Mouse (Mus musculus): ENCODE results near the gene Ranbp3. TPM values are rescaled to one million over a fixed set of nuclear protein-coding genes. Genes with fewer than 3 reads are reported as not detected.
A peak's percentile ranks its signal among the peaks of the same experiment; 100 is the strongest.

Ranbp3 gene
- total RNA-seq, 2 experiments from 2014 or later, result 34.3 to 72.8 TPM

DNA sequence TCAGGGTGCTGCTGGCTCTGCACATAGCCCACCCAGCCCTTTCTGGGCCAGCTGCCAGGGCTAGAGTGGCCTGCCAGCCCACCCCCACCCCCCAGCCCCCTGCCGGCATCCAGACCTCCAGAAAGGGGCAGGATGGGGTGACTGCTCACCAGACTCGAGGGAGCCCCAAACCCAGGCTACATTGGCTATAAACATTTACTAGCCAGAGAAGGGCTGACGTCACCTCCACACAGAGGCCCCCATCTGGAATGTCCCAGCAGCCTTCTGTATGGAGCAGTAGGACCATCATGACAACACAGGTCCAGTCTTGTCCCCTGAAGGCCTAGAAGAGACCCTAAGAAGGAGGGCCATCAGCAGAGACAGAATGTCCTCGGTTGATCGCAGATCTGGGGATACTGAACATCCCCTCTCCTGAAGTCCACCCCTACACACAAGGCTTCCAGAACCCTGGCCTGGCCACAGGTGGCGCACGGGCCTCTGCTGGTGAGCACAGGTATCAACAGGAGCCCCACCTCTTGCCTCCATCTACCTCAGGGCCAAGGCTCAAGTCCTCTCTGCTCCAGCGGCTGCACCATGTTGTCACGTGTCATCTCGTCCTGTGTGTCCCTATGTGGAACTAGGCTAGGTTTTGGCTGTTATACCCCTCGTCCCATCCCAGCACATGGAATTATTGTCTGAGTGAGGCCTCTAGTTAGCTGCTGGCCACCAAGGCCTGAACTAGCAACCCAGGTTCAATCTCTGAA, 50.5 kb downstream of the Ranbp3 start:
- ATAC-seq (replicated peaks; ENCODE audit: poor library complexity), result peak; percentile 23; the same call in 1 of the 2 replicates

GRCm38 (mm10) chr17:56727029-56727649, 54.0 kb downstream of the Ranbp3 start:
- ATAC-seq (replicated peaks; ENCODE audit: poor library complexity), result no peak

DNA sequence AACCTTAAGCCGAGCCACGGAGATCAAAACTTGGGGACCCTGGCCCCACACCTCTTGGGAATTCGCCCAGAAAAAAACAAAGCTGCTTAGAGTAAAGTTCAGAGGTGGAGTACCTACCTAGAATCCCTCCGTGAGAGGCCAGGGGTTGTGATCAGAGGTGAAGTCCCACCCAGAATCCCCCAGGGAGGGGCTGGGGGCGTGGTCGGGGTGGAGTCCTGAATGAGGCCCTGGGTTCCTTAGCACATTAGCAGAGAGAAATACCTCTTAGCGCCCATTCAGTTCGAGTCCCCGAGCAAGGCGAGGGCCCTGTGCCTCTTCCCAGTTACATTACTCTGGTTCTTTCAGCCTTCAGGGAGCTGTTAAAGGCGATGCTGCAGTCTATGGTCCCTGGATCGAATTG, 54.6 kb downstream of the Ranbp3 start:
- no peak for ATAC-seq (replicated peaks; ENCODE audit: poor library complexity)

DNA sequence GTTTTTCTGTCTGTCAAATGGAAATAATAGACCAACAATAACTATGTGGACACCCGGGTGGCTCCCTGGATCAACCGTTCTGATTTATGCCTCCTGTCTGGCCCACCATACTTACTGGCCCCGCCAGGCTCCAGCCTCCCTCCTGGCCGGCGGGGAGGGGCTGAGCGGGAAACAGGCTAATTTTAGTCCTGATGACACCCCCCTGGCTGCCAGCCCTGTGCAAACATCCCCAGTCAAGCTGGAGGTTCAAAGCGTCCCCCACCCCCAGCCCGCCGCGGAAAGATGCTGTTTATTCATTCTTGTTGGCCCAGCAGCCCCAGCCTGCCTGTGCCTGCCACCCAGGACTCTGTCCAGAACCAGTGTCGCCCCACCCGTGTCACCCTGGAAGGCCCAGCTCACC, 55.0 kb downstream of the Ranbp3 start:
- ATAC-seq (replicated peaks; ENCODE audit: poor library complexity), result no peak

GRCm38 (mm10) chr17:56729151-56729550, 56.1 kb downstream of the Ranbp3 start:
- ATAC-seq (replicated peaks; ENCODE audit: poor library complexity), result no peak

- no peak for ATAC-seq (replicated peaks; ENCODE audit: poor library complexity)
These were observed 56.6 kb downstream of the Ranbp3 start for GRCm38 (mm10) chr17:56729656-56730055.

- ATAC-seq (replicated peaks; ENCODE audit: poor library complexity), result peak; percentile 70
These were observed 63.4 kb downstream of the Ranbp3 start for GRCm38 (mm10) chr17:56736534-56736933.

GRCm38 (mm10) chr17:56738221-56738620, 65.1 kb downstream of the Ranbp3 start:
- no peak for ATAC-seq (replicated peaks; ENCODE audit: poor library complexity)

DNA sequence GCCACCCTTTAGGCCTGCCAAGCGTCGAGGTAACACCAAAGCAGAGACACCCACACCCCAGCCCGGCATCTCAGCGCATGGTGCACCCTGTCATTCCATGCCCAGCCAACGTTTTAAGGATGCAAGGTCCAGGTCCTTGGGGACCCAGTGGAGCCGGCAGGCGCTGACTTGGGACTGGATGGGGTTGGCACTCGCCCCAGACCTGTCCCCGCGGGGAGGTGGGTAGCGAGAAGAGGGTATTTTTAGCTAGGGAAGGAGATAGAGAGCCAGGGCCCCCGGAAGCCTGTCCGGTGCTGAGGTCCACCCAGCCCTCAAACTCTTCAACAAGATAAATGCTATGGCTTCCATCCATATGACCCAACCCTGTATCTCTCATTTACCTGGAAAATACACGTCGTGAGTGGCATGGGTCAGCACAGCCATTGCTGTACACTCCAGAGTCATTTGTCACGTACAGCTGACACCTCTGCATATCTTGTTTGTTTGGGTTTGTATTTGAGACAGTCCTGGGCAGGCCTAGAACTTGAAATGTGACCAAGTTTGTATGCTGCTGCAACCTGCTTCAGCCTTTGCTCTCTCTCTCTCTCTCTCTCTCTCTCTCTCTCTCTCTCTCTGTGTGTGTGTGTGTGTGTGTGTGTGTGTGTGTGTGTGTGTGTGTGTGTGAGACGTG, 67.2 kb downstream of the Ranbp3 start:
- ATAC-seq (replicated peaks; ENCODE audit: poor library complexity), result no peak

DNA sequence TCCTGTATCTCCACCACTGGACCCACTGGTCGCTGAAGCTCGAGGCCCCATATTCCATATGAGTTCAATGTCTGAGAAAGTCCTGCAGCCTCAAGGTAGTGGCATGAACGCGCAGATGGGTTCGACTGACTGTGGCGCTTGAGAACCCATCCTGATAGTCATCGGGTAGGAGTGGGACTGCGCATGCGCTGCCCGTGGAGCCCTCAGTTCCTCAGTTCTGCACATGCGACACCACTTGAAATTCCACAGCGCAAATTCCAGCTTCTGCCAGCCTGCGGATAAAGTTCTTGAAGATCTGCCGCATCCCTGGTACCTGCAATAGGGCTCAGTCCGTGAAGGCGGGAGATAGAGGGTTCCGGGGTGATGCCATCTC, 67.7 kb downstream of the Ranbp3 start:
- ATAC-seq (replicated peaks; ENCODE audit: poor library complexity), result no peak

DNA sequence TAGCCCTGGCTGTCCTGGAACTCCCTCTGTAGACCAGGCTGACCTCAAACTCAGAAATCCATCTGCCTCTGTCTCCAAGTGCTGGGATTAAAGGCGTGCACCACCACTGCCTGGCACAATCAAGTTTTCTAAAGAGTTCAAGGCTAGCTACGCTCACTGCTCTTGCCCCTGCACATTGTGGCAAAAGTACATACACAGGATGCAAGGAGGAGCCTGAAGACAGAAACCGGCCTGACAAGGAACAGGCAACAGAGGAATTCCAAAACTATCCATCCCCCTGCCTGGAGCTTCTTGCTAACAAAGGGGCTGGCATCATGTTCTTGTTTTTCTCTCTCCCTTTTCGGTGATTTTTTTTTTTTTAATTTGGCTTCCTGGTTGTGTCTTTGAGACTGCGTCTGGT, 71.1 kb downstream of the Ranbp3 start:
- ATAC-seq (replicated peaks; ENCODE audit: poor library complexity), result no peak

DNA sequence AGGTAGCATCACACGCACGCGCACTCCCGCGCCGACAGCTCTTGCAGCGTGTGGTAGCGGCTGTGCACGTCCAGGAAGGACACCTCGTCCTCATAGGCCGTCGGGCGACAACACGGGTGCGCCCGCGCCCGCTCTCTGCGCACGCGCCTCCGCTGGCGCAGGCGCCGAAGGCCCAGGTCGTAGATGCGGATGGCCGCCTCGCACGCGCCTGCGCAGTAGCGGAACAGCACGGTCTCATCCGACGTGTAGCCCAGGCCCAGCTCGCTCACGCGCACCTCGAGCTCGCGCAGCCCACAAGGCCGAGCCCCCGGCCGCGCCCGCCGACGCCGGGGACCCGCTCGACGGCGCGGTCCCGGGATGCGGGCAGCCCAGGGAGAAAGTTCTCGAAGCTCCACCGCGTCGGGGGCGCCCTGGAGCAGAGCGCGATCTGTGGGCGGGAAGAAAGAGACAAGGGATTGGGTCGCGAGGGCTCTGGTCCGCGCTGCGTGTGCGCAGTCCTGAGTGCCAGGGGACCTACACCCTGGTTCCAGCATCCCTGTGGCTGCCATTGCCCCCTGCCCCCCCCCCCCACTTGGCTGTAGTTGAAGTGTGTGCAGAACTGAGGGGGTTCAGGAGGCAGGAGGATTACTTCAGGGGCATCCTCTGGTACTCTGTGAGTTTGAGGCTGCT, 78.4 kb downstream of the Ranbp3 start:
- ATAC-seq (replicated peaks; ENCODE audit: poor library complexity), result peak; percentile 15; the same call in 1 of the 2 replicates

DNA sequence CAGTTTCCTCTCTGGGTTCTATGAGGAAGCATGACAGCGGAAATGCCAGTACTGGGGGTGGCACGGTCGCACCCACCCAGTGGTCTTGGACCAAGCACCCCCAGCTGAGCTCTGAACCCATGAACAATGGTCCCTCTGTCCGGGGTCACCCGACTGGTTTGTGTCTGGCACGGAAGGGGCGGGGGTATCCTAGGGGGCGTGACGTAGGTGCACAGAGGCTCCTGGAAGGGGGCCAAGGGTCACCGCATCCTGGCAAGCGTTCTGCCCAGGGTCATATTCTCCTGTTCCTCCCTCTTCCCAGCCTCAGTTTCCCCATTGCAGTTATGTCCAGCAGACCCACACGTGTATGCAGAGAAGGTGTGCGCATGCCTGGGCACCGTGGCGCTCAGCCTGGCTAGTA, 80.4 kb downstream of the Ranbp3 start:
- no peak for ATAC-seq (replicated peaks; ENCODE audit: poor library complexity)

DNA sequence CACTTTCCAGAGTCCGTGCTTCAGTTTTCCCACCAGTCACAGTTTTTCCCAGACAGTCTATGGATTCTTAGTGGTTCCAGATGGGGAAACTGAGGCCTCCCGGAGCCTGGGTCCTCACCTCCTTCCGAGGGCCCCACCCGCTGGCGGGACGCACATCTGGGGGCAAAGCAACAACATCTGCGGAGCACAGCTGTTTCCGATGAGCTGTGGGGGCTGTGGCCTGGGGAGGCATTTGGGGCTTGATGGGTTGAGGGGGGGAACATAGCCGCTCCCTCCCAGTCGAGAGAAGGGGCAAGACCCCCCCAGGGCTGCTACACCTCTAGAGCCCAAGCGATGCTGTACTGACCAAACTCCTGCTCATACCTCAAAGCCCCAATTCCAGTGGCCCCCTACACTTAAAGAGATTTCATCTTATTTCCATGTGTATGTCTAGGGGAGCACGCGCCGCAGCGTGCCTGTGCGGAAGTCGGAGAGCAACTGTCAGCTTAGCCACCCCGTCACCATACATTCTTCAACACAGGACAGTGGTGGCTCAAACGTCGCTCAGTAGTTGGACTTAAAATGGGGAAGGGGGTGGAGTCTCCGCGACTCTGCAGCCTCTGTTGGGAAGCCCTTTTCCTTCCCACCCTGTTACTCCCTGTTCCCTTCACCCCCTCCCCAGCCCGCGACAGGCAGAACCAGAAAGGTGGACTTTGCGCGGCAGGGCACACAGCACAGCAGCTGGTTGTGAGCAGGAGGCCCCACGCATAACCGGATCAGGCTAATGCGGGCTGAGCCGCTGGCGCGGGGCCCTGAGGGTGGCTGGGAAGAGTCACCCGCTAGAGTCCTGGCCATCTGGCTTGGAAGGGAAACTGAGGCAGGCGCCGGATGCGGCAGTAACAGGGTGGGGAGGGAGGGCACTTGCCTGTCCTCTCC, 81.4 kb downstream of the Ranbp3 start:
- peak; percentile 53 for ATAC-seq (replicated peaks; ENCODE audit: poor library complexity)

DNA sequence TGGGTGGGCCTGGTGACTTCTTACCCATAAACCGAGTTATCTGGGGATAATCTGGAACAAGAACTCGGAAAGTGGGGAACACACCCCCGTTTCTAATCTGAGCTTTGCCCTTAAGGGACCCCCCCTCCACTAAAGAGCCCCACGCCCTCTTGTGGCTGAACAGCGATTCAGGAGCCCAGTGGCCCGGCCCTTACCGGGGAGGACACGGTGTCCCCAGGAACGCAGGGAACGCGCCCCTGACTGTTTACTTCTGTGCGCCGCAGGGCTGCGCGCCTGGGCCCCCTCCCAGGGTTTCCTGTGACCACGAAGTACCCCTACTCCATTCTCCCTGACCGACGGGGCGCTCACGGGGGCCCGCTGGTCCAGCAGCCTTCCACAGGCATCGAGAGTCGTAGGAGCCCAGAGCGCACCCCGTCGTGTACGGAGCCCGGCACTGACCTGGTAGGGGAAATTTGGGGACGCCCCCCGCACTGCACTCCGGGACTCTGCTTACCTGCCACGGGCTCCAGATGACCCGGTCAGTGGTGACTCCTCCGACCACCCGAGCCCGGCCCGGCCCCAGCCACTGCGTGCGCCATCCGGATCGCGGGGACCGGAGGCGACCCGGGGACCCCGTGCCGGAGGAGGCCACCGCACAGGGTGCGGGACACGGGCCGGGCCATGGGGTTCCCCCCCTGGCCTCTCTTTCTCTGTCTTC, 83.8 kb downstream of the Ranbp3 start:
- ATAC-seq (replicated peaks; ENCODE audit: poor library complexity), result no peak

GRCm38 (mm10) chr17:56757416-56758123, 84.5 kb downstream of the Ranbp3 start, which contains the start of gene Nrtn:
TSS of gene Nrtn (minus strand) at chr17:56757530.
- ATAC-seq (replicated peaks; ENCODE audit: poor library complexity), result peak; percentile 54

- ATAC-seq (replicated peaks; ENCODE audit: poor library complexity), result peak; percentile 37
These were observed 85.0 kb downstream of the Ranbp3 start for GRCm38 (mm10) chr17:56758132-56758531.

DNA sequence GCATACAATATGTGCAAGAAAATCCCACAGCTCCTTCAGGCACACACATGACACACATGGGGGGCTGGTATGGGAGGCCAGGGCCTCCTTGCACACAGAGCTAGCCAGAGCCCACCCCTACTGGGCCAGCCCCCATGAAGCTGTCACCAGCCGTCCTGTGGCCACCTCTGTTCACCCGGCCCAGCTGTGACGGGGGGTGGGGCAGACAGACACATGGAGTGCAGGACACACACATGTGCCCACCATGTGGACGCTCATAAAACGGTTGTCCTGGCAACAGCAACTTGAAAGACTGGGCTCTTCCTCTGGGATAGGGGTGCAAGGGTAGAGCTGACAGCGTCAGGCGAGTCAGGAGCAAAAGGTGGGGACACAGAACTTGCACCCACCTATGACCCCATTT, 86.2 kb downstream of the Ranbp3 start:
- ATAC-seq (replicated peaks; ENCODE audit: poor library complexity), result no peak

DNA sequence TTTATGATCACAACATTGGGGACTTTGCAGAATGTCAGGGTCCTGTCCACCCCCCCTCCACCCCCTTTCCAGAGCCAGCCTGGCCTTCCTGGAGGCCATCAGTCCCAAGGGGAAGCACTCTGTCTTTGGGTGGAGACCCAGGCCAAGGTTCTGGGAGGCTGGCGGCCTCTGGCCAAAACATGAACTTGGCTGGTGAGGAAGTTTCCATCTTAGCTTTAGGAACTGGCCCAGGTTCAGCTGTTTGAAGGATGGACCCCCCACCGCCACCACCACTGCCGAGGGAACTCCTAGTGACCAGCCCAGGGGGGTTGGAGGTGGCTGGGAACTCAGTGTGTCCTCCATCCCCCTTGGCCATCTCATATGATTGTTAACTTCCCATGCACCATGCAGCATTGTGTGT, 88.0 kb downstream of the Ranbp3 start:
- no peak for ATAC-seq (replicated peaks; ENCODE audit: poor library complexity)
